Mouse (Mus musculus): ENCODE measurements around the gene Nos3. TPM values are rescaled to one million over a fixed set of nuclear protein-coding genes. Genes with fewer than 3 reads are reported as not detected.

The Nos3 gene
- polyA plus RNA-seq, 1 experiment = 0.92 TPM

GRCm38 (mm10) chr5:24433993-24434392 is 69.4 kb downstream of the Nos3 start:
- Histone ChIP-seq H3K4me3 (no peak overlapping the region), H3K27me3 (ENCODE audit: control insufficient read depth, insufficient read depth, insufficient read length) (no peaks in the 10 kb centered on the region), H3K4me2 (ENCODE audit: low read depth) (no peak overlapping the region), H3ac (ENCODE audit: control insufficient read depth, insufficient read length) (no peak overlapping the region), H3K79me2 (ENCODE audit: control insufficient read depth, insufficient read depth) (no peaks in the 10 kb centered on the region), H3K36me3 (ENCODE audit: control insufficient read depth, insufficient read depth) (peaks cover 39% of the 10 kb centered on the region)
- no peak for TF ChIP-seq MYOD1 (IDR thresholded peaks at IDR 0.05; ENCODE audit: control insufficient read depth in 1 of 3, insufficient read length in 2 of 3, low read depth in 2 of 3)
- TF ChIP-seq SRF (IDR thresholded peaks at IDR 0.05; ENCODE audit: control insufficient read depth, insufficient read length, low read depth) = no peak
- TF ChIP-seq MAX (IDR thresholded peaks at IDR 0.05; ENCODE audit: low read depth) = no peak
- no peak for TF ChIP-seq REST (IDR thresholded peaks at IDR 0.05; ENCODE audit: insufficient read depth, insufficient read length)
- no peak for TF ChIP-seq USF1 (IDR thresholded peaks at IDR 0.05; ENCODE audit: low read depth)
- no peak for TF ChIP-seq E2F4 (IDR thresholded peaks at IDR 0.05; ENCODE audit: insufficient read depth)
- TF ChIP-seq CEBPB (IDR thresholded peaks at IDR 0.05; ENCODE audit: insufficient read depth, poor library complexity, severe bottlenecking) = no peak
- no peak for TF ChIP-seq POLR2AphosphoS2 (IDR thresholded peaks at IDR 0.05; ENCODE audit: insufficient read length, low read depth)
- no peak for TF ChIP-seq MYOG (IDR thresholded peaks at IDR 0.05; ENCODE audit: control insufficient read depth in 1 of 3, insufficient read depth in 1 of 3, insufficient read length in 2 of 3, low read depth in 2 of 3)
- no peak for TF ChIP-seq TCF3 (IDR thresholded peaks at IDR 0.05; ENCODE audit: insufficient read length, low read depth)
- no peak for TF ChIP-seq POLR2A (IDR thresholded peaks at IDR 0.05; ENCODE audit: insufficient read length, low read depth)
- TF ChIP-seq TCF12 (IDR thresholded peaks at IDR 0.05; ENCODE audit: insufficient read depth, poor library complexity, severe bottlenecking) = no peak

Other genes with a start within 250 kb of the Nos3 start
- gene Nupl2, start 199.8 kb upstream of the Nos3 start, polyA plus RNA-seq (2012; fragmentation: generic; extraction: Trizol) = 6.0 TPM
- gene Kcnh2, start 13.2 kb upstream of the Nos3 start, polyA plus RNA-seq (2012; fragmentation: generic; extraction: Trizol) = 10.3 TPM
- gene Atg9b, start 27.3 kb downstream of the Nos3 start, polyA plus RNA-seq (2012; fragmentation: generic; extraction: Trizol) = 4.0 TPM
- 37.7 TPM for gene Abcb8, start 28.9 kb downstream of the Nos3 start, polyA plus RNA-seq (2012; fragmentation: generic; extraction: Trizol)
- 0.24 TPM for gene Asic3, start 48.6 kb downstream of the Nos3 start, polyA plus RNA-seq (2012; fragmentation: generic; extraction: Trizol)
- gene Cdk5, start 58.7 kb downstream of the Nos3 start, polyA plus RNA-seq (2012; fragmentation: generic; extraction: Trizol) = 30.0 TPM
- gene Slc4a2, start 59.0 kb downstream of the Nos3 start, polyA plus RNA-seq (2012; fragmentation: generic; extraction: Trizol) = 96.4 TPM
- gene Fastk, start 80.5 kb downstream of the Nos3 start, polyA plus RNA-seq (2012; fragmentation: generic; extraction: Trizol) = 124 TPM
- 14.2 TPM for gene Tmub1, start 83.0 kb downstream of the Nos3 start, polyA plus RNA-seq (2012; fragmentation: generic; extraction: Trizol)
- gene Agap3, start 87.4 kb downstream of the Nos3 start, polyA plus RNA-seq (2012; fragmentation: generic; extraction: Trizol) = 119 TPM
- gene Gbx1, start 162.4 kb downstream of the Nos3 start, polyA plus RNA-seq (2012; fragmentation: generic; extraction: Trizol) = 2.5 TPM
- 0.77 TPM for gene Asb10, start 176.2 kb downstream of the Nos3 start, polyA plus RNA-seq (2012; fragmentation: generic; extraction: Trizol)
- gene 4931409K22Rik, start 192.0 kb downstream of the Nos3 start, polyA plus RNA-seq (2012; fragmentation: generic; extraction: Trizol) = not detected
- 137 TPM for gene Abcf2, start 212.7 kb downstream of the Nos3 start, polyA plus RNA-seq (2012; fragmentation: generic; extraction: Trizol)
- gene Chpf2, start 221.9 kb downstream of the Nos3 start, polyA plus RNA-seq (2012; fragmentation: generic; extraction: Trizol) = 39.5 TPM